Mouse (Mus musculus): ENCODE measurements at regions not wholly inside any gene's neighbourhood (a gene's known extent, or its start where the extent isn't known, plus 50 kb on each side); places are given as distances from the start of the nearest gene placed in this dataset.

GRCm38 (mm10) chr7:83251995-83252563 is 332.6 kb upstream of the Tmc3 start:
- no peak for DNase-seq (ENCODE audit: inconsistent ontology term)

DNA sequence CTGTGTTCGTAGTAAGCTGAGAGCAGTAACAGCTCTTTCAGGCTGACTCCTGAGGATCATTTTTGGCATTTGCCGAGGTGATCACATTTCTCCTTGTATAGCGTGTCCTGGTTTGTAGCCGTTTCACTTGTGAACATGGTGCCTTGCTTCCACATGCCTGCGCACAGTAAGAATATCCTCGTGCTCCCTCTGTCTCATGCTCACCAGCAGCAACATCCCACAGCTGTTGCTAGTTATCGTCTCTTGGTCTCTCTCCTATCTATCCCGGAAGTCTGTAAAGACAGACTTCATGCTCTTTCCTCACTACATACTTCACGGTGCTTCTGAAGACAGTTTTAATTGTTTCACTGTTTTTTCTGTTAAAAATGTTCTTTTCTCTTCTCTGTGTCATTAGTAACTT is 331.7 kb upstream of the Tmc3 start:
- no peak for DNase-seq (ENCODE audit: inconsistent ontology term)

DNA sequence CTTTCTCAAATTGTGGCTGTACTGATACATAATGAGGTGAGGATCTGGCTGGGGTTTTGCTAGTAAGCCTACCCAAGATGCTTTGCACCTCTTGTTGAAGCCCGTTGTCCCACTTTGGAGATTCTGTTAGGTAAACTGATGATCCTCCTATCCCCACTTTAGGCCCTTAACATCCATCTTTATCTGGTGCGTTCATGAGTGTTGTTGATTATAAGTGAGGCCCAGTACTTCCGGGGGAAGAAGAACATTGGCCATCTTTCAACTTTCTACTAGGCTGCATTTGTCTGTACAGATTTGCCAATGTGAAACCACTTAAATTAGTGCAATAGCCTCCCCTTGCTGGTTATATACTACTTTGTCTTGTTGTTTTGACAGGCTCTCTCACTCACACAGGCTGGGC is 331.3 kb upstream of the Tmc3 start:
- no peak for DNase-seq (ENCODE audit: inconsistent ontology term)

DNA sequence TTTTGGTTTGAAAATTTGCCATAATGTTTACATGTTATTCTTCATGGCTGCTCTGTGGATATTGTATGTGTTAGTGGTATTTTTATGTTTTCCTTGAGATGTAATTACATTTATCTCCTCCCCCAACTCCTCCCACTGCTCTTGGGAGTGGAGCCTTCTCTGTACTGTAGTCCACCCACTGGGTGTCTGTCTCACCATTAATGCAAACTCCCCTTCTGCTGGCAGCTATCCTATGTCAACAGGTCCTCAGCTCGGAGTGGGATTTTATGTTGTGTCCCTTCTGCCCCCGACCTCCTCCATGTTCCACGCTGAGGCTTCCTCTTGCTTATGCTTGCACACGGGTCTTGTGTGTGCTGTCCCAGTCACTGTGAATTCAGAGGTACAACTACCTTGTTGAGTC is 330.3 kb upstream of the Tmc3 start:
- no peak for DNase-seq (ENCODE audit: inconsistent ontology term)

DNA sequence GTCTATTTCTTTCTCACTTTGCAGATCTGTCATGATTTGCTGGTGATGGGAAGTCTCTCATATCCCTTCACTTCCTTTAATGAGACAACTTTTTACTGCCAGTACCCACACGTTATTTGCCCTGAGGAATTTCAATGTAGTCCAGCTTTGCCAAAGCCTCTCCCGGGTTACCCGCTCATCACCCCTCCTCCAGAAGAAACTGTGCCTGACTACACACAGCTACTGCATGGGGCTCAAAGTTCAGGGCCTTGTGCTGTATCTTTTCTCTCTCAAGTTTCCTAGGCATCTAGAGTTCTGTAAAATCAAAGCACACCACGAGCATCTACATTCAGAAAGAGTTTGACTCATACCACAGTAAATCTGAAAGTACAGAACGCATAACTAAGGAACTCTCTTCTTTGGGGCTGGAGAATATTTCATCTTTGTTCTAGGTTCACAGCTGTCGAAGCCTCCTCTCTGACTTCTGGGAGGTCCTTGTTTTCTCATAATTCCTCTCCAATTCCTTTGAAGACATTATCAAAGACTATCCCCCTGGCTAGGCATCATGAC is 328.4 kb upstream of the Tmc3 start:
- peak; percentile 6 for DNase-seq (ENCODE audit: inconsistent ontology term)

GRCm38 (mm10) chr7:83258363-83258916 is 326.3 kb upstream of the Tmc3 start:
- no peak for DNase-seq (ENCODE audit: inconsistent ontology term)

GRCm38 (mm10) chr7:83261489-83261888 is 323.2 kb upstream of the Tmc3 start:
- DNase-seq (ENCODE audit: inconsistent ontology term): peak; percentile 4

DNA sequence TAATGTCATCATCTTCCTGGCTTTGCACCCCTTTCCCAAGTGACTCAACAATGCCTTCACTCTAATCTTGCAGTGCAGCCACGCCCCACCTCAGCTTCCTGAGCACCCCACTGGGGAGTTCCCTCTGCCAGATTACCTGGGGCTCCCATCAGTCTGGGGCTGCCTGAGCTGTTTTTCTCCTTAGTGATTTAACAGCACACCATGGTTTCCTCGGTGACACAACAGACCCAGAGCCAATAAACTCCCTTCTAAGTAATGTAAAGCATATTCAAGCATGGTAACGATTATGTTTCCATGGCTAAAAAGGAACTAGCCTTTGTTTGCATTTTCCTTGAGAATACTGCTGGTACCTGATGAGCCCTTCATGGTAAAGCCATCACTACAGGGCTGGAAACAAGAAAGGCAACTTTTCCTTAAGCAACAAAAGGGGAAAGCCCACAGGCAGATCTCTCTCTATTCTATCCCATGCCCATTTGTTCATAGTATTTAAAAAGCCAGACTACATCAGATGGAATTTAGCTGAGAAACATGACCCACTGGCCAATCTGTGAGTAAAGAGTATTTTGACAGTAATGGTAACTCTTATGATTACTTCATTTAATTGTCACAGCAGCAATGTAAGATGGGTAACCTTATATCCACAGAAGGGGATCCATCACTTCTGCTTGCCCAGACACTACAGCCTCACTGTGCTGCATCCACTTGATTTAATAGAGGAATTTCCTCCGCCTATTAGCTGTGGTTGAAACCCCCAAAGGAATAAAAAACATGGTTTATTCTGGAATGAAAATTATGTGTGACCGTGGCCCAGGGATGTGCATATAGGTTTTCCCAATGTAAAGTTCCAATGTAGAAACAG is 294.6 kb upstream of the Tmc3 start:
- DNase-seq (ENCODE audit: inconsistent ontology term): no peak

DNA sequence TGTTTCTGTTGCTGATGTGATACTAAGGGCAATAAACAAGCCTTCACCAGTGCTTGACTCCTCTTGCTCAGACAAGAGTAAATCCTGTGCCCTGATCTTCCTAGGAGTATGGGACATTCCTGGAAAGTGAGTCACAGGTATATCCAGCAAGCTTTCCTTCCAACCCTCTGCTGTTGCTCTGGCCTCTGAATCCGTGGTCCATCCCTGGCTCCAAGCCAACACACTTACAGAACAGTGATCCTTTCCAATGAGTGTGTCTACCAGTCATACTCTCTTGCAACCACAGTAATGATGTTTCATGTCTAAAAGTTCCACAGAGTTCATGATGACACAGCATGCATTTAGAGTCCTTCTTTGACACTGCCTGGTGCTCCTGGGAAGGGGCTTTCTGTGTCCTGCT is 277.6 kb upstream of the Tmc3 start:
- peak; percentile 80 for DNase-seq (ENCODE audit: inconsistent ontology term)

GRCm38 (mm10) chr7:83312172-83312571 is 272.6 kb upstream of the Tmc3 start:
- peak; percentile 26 for DNase-seq (ENCODE audit: inconsistent ontology term)

DNA sequence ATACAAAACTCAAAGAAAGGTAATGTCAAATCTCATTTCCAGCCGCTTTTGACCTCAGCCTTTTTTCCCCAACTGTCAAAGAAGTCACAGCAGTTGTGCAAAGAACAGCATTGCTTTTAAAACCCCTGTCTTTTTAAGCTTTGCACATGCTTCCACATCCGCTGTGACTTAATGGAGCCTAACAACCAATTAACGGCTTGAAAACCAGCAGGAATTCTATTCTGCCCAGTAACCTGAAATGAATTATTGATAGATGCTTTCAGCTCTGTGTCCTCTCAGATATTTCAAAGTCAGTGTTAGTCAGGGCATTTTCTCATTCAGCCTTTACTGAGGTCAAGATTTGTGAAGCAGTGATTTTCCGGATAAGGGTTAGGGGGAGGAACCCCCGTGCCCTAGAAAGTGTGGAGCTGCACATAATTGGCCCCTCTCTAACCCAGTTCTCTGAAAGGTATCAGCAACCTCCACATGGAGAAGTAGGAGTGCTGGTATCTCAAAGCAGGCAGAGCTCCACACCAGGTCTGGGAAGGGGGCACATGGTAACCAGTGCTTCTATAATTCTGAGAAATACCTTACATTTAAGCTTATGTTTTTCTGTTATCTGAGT is 254.8 kb upstream of the Tmc3 start:
- DNase-seq (ENCODE audit: inconsistent ontology term): no peak

GRCm38 (mm10) chr7:83347103-83347754 is 237.5 kb upstream of the Tmc3 start:
- DNase-seq (ENCODE audit: inconsistent ontology term): no peak

- DNase-seq (ENCODE audit: inconsistent ontology term): no peak
Observed at GRCm38 (mm10) chr7:83369191-83369590, 215.5 kb upstream of the Tmc3 start.

DNA sequence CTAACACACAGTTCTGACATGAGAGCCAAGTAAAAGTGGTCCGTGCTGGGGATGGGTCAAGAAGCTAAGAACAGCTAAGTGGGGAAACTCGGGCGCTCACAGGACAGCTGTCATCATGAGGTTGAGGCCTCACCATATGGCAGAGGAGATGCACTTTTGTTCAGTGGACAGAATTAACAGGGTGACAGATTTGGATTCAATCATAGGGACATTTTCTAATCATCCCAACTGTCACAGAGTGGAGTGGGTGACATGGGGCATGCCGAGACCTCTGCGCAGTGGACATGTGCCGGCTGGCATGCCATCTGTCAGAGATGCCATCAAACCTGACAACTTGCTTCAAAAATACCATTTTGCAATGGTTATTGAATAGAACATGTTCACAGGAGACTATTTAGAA is 215.1 kb upstream of the Tmc3 start:
- no peak for DNase-seq (ENCODE audit: inconsistent ontology term)

DNA sequence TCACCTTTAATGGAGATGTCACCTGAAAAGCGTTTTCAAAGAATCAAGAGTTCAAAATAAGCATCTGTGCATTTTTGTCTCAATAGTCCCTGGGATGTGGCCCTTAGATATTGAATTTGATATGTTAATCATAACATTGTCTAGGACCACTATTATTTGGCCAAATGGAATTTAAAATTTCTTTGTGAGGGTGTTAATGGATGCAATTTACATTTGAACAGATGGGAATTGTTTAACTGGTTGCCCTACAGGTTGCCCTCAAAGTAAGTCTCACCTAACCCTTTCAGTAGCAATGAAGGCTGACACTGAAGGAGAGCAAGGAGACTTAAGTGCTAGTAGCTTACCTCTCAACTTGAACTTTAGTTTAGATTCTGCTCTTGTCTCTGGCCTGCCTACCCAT is 207.9 kb upstream of the Tmc3 start:
- no peak for DNase-seq (ENCODE audit: inconsistent ontology term)

DNA sequence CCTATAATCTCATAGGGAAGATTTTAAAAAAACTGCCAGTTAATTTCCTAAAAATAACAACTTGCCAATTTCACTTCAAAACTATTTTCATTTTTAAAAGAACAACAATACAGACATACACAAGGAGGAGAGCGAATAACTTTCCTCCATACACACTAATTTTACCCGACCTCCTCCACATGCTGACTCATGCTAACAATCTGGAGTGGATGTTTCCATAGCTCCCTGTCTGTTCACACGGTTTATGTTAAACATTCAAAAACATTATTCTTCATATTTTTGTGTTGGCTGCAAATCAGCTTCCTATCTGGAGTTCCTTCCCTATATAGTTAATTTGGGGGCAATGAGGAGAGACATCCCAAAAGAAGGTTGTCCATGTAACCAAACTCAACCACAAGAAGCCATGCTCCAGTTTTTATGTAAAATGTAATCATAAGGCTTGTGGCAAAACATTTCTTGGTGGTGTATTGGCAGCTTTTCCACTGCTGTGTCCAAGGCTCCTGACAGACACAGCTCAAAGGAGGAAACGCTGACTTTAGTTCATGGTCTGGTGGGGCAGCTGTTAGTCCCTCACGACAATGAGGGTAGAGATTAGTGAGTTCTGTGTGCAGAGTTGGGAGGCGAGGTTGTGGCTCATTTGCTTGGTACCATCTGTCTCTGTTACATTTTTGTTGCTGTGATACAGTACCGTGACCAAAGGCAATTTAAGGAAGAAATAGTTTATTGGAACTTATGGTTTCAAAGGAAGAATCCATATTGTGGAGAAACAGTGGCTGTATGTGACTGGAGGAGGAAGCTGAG is 203.1 kb upstream of the Tmc3 start:
- no peak for DNase-seq (ENCODE audit: inconsistent ontology term)

- peak; percentile 12 for DNase-seq (ENCODE audit: inconsistent ontology term)
Observed at GRCm38 (mm10) chr7:83382803-83383363, 201.8 kb upstream of the Tmc3 start.

DNA sequence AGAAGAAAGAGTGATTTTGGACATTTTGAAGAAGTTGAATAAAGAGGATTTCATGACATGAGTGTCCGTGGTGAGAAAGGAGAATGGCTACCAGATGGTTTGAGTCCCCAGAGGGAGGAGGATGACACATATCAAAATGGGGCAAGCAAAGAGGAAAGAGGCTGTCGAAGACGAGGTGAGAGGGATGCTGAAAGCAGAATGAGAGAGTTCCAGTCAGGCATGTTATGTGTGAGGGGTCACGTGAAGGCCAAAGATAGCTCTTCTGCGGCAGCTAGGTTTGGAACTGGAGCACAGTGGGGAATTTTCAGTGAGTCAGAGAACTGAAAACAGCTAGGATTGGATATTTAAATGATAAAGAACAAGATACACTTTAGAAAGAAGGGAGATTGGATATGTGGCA is 193.3 kb upstream of the Tmc3 start:
- DNase-seq (ENCODE audit: inconsistent ontology term): no peak

DNA sequence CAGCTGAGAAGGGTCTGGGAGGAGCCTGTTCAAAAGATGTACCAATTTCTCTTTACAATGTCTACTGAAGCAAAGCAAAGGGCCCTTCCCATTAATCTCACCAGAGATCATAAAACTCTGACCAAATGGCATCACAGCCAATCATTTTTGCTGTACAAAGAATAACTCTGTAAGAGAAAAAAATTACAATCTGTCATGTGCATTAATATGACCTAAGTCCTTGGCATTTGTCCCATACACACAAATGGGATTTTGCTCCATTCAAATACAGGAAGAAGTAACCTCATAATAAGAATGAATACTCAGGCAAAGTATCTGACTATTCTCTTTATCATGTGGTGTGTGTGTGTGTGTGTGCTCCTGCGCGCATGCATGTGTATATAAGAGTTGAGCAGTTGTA is 192.5 kb upstream of the Tmc3 start:
- DNase-seq (ENCODE audit: inconsistent ontology term): no peak

- DNase-seq (ENCODE audit: inconsistent ontology term): peak; percentile 43
Observed at GRCm38 (mm10) chr7:83392625-83393024, 192.1 kb upstream of the Tmc3 start.

DNA sequence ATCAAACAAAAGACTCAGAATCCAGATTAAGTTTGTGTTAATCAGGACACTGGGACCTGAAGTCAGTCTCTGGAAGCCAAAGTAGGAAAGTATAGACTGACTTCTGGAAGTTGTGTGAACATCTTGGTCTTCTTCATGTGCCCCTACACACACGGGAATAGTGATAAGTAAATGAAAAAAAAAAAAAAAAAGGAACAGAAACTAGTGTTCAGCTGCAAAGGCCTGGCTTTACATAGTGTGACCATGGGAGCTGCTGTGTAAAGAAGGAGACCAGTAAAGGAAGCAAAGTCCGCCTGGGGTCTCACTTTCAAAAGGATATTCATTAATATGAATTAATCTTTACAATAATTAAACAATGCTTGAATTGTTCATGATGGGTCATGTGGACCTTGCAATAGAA is 190.6 kb upstream of the Tmc3 start:
- DNase-seq (ENCODE audit: inconsistent ontology term): no peak
